Mouse (Mus musculus): ENCODE results near the gene Arhgdia. TPM values are rescaled to one million over a fixed set of nuclear protein-coding genes. Genes with fewer than 3 reads are reported as not detected.

Arhgdia gene
- 100 to 1,000 TPM; 266 to 282 TPM for total RNA-seq (2021)

- DNase-seq = peak; percentile 90
Observed at GRCm38 (mm10) chr11:120581490-120582267, at the start of gene Arhgdia. Arhgdia (minus strand) TSS chr11:120581624.

- DNase-seq = no peak
Observed at GRCm38 (mm10) chr11:120630401-120630871, 49.0 kb upstream of the Arhgdia start.

- no peak for DNase-seq
Observed at GRCm38 (mm10) chr11:120629911-120630310, 48.5 kb upstream of the Arhgdia start.

- DNase-seq = no peak
Observed at GRCm38 (mm10) chr11:120629341-120629730, 47.9 kb upstream of the Arhgdia start.

- no peak for DNase-seq
Observed at GRCm38 (mm10) chr11:120628601-120629340, 47.3 kb upstream of the Arhgdia start.

GRCm38 (mm10) chr11:120627468-120628300, 46.3 kb upstream of the Arhgdia start:
- no peak for DNase-seq

- DNase-seq = no peak
Observed at GRCm38 (mm10) chr11:120626785-120627467, 45.5 kb upstream of the Arhgdia start.

GRCm38 (mm10) chr11:120625152-120625775, 43.8 kb upstream of the Arhgdia start, which contains the start of gene Sirt7:
Sirt7 (minus strand) TSS chr11:120625240.
- DNase-seq = no peak

- peak; percentile 84 to 85 for DNase-seq
Observed at GRCm38 (mm10) chr11:120624680-120625111, 43.3 kb upstream of the Arhgdia start.

GRCm38 (mm10) chr11:120623961-120624679, 42.7 kb upstream of the Arhgdia start:
- DNase-seq = peak in 1 of 2 experiments; percentile 57

GRCm38 (mm10) chr11:120622805-120623204, 41.4 kb upstream of the Arhgdia start:
- no peak for DNase-seq

GRCm38 (mm10) chr11:120620195-120620594, 38.8 kb upstream of the Arhgdia start:
- no peak for DNase-seq

GRCm38 (mm10) chr11:120618619-120619535, 37.5 kb upstream of the Arhgdia start:
- DNase-seq = no peak

GRCm38 (mm10) chr11:120617519-120618112, 36.2 kb upstream of the Arhgdia start, which contains the start of gene Pcyt2:
Pcyt2 (minus strand) TSS chr11:120617936.
- peak; percentile 90 for DNase-seq

GRCm38 (mm10) chr11:120616617-120617294, 35.3 kb upstream of the Arhgdia start:
- DNase-seq = no peak

GRCm38 (mm10) chr11:120615606-120616203, 34.3 kb upstream of the Arhgdia start:
- no peak for DNase-seq

- DNase-seq = no peak
Observed at GRCm38 (mm10) chr11:120615167-120615566, 33.7 kb upstream of the Arhgdia start.

GRCm38 (mm10) chr11:120613976-120614375, 32.6 kb upstream of the Arhgdia start:
- no peak for DNase-seq
